Mouse (Mus musculus): ENCODE measurements at regions not wholly inside any gene's neighbourhood (a gene's known extent, or its start where the extent isn't known, plus 50 kb on each side); places are given as distances from the start of the nearest gene placed in this dataset.

- no peaks in the 10 kb centered on the region for H3K36me3 ChIP-seq (ENCODE audit: control insufficient read depth, insufficient read depth)
- H3K4me3 ChIP-seq (ENCODE audit: insufficient read depth, poor library complexity, severe bottlenecking): no peak overlapping the region
- H3K27me3 ChIP-seq (ENCODE audit: control insufficient read depth, insufficient read depth, insufficient read length): no peaks in the 10 kb centered on the region
- H3K79me3 ChIP-seq (ENCODE audit: low read depth): no peaks in the 10 kb centered on the region
- TF ChIP-seq MYOD1 (IDR thresholded peaks at IDR 0.05; ENCODE audit: control insufficient read depth, insufficient read length, low read depth) (no peak), CTCF (IDR thresholded peaks at IDR 0.05; ENCODE audit: control insufficient read depth, insufficient read depth, insufficient read length) (no peak), USF1 (IDR thresholded peaks at IDR 0.05; ENCODE audit: low read depth) (no peak), MYOG (IDR thresholded peaks at IDR 0.05; ENCODE audit: control insufficient read depth, extremely low read depth, insufficient read length) (no peak), CEBPB (IDR thresholded peaks at IDR 0.05; ENCODE audit: low read depth) (no peak), MAX (IDR thresholded peaks at IDR 0.05) (no peak), FOSL1 (IDR thresholded peaks at IDR 0.05; ENCODE audit: insufficient read depth, low read length, poor library complexity, severe bottlenecking) (no peak)
- no peak overlapping the region for H3ac ChIP-seq (ENCODE audit: control insufficient read depth, insufficient read length, low read depth)
- no peaks in the 10 kb centered on the region for H3K79me2 ChIP-seq (ENCODE audit: control insufficient read depth, insufficient read depth)
Observed at GRCm38 (mm10) chr17:61647576-61647975, 1233.5 kb downstream of the Efna5 start.

- TF ChIP-seq MAX (IDR thresholded peaks at IDR 0.05) (no peak), CTCF (IDR thresholded peaks at IDR 0.05; ENCODE audit: control insufficient read depth, insufficient read depth, insufficient read length) (no peak), USF1 (IDR thresholded peaks at IDR 0.05; ENCODE audit: low read depth) (no peak), MYOD1 (IDR thresholded peaks at IDR 0.05; ENCODE audit: control insufficient read depth, insufficient read length, low read depth) (no peak), CEBPB (IDR thresholded peaks at IDR 0.05; ENCODE audit: low read depth) (no peak), FOSL1 (IDR thresholded peaks at IDR 0.05; ENCODE audit: insufficient read depth, low read length, poor library complexity, severe bottlenecking) (no peak), MYOG (IDR thresholded peaks at IDR 0.05; ENCODE audit: control insufficient read depth, extremely low read depth, insufficient read length) (no peak)
- no peak overlapping the region for H3ac ChIP-seq (ENCODE audit: control insufficient read depth, insufficient read length, low read depth)
- H3K36me3 ChIP-seq (ENCODE audit: control insufficient read depth, insufficient read depth): no peaks in the 10 kb centered on the region
Observed at GRCm38 (mm10) chr17:61608286-61608685, 1272.8 kb downstream of the Efna5 start.

DNA sequence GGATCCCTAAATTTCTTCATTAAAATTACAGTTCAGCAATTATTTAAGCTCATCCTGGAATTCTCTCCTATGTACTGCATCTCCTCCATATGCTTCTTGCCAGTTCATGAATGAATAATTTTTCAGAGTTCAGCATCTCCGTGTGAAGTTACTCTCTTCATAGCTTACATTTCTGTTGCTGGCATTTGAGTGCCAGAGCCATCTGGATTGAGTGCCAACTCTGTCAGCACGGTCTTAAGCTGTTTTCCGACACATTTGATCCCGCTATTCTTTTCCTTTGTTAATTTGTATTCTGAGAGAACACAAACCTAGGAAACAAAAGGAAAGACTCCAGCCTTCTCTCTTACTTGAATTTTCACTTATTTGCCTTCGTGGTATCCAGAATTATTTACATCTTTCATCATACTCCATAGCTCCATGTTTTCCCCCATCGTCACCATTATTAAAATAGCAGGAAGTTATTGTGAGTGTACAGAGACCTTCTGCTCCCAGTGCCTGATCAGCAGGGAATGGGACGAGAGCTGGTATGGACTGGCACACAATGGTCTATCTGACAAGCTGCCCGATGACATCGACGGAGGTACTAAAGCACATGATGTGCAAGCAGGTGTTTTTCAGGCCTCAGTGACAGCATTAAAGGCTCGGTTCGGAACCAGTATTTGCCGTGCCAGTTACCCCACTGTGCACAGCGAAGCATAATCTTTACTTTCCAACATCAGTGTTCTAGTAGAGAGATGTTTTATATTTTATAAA lies 1274.2 kb downstream of the Efna5 start:
- H3K4me3 ChIP-seq (ENCODE audit: insufficient read depth, poor library complexity, severe bottlenecking): no peak overlapping the region
- no peaks in the 10 kb centered on the region for H3K36me3 ChIP-seq (ENCODE audit: control insufficient read depth, insufficient read depth)
- no peak overlapping the region for H3ac ChIP-seq (ENCODE audit: control insufficient read depth, insufficient read length, low read depth)
- H3K79me2 ChIP-seq (ENCODE audit: control insufficient read depth, insufficient read depth): no peaks in the 10 kb centered on the region
- no peaks in the 10 kb centered on the region for H3K79me3 ChIP-seq (ENCODE audit: low read depth)
- no peaks in the 10 kb centered on the region for H3K27me3 ChIP-seq (ENCODE audit: control insufficient read depth, insufficient read depth, insufficient read length)
- TF ChIP-seq MAX (IDR thresholded peaks at IDR 0.05) (no peak), USF1 (IDR thresholded peaks at IDR 0.05; ENCODE audit: low read depth) (no peak), CEBPB (IDR thresholded peaks at IDR 0.05; ENCODE audit: low read depth) (no peak), MYOD1 (IDR thresholded peaks at IDR 0.05; ENCODE audit: control insufficient read depth, insufficient read length, low read depth) (no peak), MYOG (IDR thresholded peaks at IDR 0.05; ENCODE audit: control insufficient read depth, extremely low read depth, insufficient read length) (no peak), CTCF (IDR thresholded peaks at IDR 0.05; ENCODE audit: control insufficient read depth, insufficient read depth, insufficient read length) (no peak), FOSL1 (IDR thresholded peaks at IDR 0.05; ENCODE audit: insufficient read depth, low read length, poor library complexity, severe bottlenecking) (no peak)

More at GRCm38 (mm10) chr17:61608286-61608685, 1272.8 kb downstream of the Efna5 start:
- H3K79me2 ChIP-seq (ENCODE audit: control insufficient read depth, insufficient read depth): no peaks in the 10 kb centered on the region
- H3K79me3 ChIP-seq (ENCODE audit: low read depth): no peaks in the 10 kb centered on the region
- H3K4me3 ChIP-seq (ENCODE audit: insufficient read depth, poor library complexity, severe bottlenecking): no peak overlapping the region
- no peaks in the 10 kb centered on the region for H3K27me3 ChIP-seq (ENCODE audit: control insufficient read depth, insufficient read depth, insufficient read length)

DNA sequence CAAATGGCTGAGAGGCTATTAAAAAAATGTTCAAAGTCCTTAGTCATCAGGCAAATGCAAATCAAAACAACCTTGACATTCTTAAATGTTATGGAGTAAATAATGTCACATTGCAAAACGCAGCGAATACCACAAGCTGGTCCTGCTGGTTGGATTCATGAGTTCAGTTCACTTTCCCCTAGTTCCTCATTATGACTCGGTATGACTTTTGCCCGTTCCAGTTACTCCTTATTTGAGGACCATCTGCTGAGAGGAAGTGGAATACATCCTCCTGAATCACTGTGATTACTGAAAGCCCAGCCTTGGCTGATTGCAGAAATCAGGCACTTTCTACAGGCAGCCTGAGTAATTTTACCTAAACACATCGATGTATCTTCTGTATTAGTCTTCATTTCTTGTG lies 1276.9 kb downstream of the Efna5 start:
- Histone ChIP-seq H3K27me3 (ENCODE audit: control insufficient read depth, insufficient read depth, insufficient read length) (no peaks in the 10 kb centered on the region), H3ac (ENCODE audit: control insufficient read depth, insufficient read length, low read depth) (no peak overlapping the region), H3K36me3 (ENCODE audit: control insufficient read depth, insufficient read depth) (no peaks in the 10 kb centered on the region), H3K79me2 (ENCODE audit: control insufficient read depth, insufficient read depth) (no peaks in the 10 kb centered on the region), H3K4me3 (ENCODE audit: insufficient read depth, poor library complexity, severe bottlenecking) (no peak overlapping the region), H3K79me3 (ENCODE audit: low read depth) (no peaks in the 10 kb centered on the region)
- TF ChIP-seq USF1 (IDR thresholded peaks at IDR 0.05; ENCODE audit: low read depth) (no peak), MAX (IDR thresholded peaks at IDR 0.05) (no peak), FOSL1 (IDR thresholded peaks at IDR 0.05; ENCODE audit: insufficient read depth, low read length, poor library complexity, severe bottlenecking) (no peak)

DNA sequence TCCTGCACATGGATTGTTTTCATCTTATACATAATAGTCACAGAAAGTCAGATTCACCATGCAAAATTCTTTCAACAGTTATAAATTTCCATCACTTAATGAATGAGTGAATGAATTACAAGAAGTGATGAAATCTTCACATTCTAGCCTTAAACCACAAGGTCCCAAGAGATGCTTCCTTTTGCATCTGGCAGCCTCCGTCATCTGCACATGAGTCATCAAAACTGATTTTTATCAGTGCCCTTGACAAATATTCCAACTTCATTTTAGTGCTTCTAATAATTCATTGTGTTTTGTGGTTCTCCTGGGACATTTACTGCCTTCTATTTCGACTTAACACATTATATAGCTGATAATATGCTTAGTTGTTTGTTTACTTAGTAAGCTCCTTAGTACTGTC lies 1291.9 kb downstream of the Efna5 start:
- TF ChIP-seq CTCF (IDR thresholded peaks at IDR 0.05; ENCODE audit: control insufficient read depth, insufficient read depth, insufficient read length) (no peak), MYOD1 (IDR thresholded peaks at IDR 0.05; ENCODE audit: control insufficient read depth, insufficient read length, low read depth) (peak; percentile 72), MAX (IDR thresholded peaks at IDR 0.05) (no peak), USF1 (IDR thresholded peaks at IDR 0.05; ENCODE audit: low read depth) (no peak), FOSL1 (IDR thresholded peaks at IDR 0.05; ENCODE audit: insufficient read depth, low read length, poor library complexity, severe bottlenecking) (peak; percentile 78), MYOG (IDR thresholded peaks at IDR 0.05; ENCODE audit: control insufficient read depth, extremely low read depth, insufficient read length) (no peak), CEBPB (IDR thresholded peaks at IDR 0.05; ENCODE audit: low read depth) (peak; percentile 81)
- H3K79me3 ChIP-seq (ENCODE audit: low read depth): no peaks in the 10 kb centered on the region
- H3K79me2 ChIP-seq (ENCODE audit: control insufficient read depth, insufficient read depth): no peaks in the 10 kb centered on the region
- H3K4me3 ChIP-seq (ENCODE audit: insufficient read depth, poor library complexity, severe bottlenecking): no peak overlapping the region
- no peaks in the 10 kb centered on the region for H3K27me3 ChIP-seq (ENCODE audit: control insufficient read depth, insufficient read depth, insufficient read length)
- H3ac ChIP-seq (ENCODE audit: control insufficient read depth, insufficient read length, low read depth): no peak overlapping the region
- no peaks in the 10 kb centered on the region for H3K36me3 ChIP-seq (ENCODE audit: control insufficient read depth, insufficient read depth)

DNA sequence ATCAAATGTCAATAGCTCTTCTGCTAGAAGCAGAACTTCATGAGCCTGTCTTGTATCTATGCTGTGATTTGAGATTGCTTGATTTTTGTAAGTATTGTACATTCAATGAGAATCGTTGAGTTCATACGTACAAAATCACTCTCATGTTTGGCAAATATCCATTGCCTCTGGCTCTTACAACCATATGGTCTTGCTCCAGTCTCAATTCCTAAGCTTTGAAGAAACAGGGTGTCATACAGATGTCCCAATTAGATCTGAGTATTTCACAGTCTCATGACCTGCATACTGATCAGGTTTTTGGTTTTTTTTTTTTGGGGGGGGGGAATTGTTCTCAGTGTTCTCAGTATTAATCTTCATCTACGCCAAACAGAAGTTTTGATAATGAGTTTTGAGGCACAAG lies 1302.2 kb downstream of the Efna5 start:
- Histone ChIP-seq H3K79me2 (ENCODE audit: control insufficient read depth, insufficient read depth) (no peaks in the 10 kb centered on the region), H3K36me3 (ENCODE audit: control insufficient read depth, insufficient read depth) (no peaks in the 10 kb centered on the region), H3K79me3 (ENCODE audit: low read depth) (no peaks in the 10 kb centered on the region), H3K4me3 (ENCODE audit: insufficient read depth, poor library complexity, severe bottlenecking) (no peak overlapping the region), H3ac (ENCODE audit: control insufficient read depth, insufficient read length, low read depth) (no peak overlapping the region), H3K27me3 (ENCODE audit: control insufficient read depth, insufficient read depth, insufficient read length) (no peaks in the 10 kb centered on the region)
- TF ChIP-seq CTCF (IDR thresholded peaks at IDR 0.05; ENCODE audit: control insufficient read depth, insufficient read depth, insufficient read length): no peak
- TF ChIP-seq USF1 (IDR thresholded peaks at IDR 0.05; ENCODE audit: low read depth): no peak

Data from C2C12 (cell line).